ENCODE assay signal across 12 mouse cellular contexts in genomic region chr2:7083489-7084090, GRCm38 (mm10).
DNase-seq lines count a peak whose midpoint lies in the region; ATAC-seq lines count a peak whose summit lies in the region.
"Had no signal": no experiment of that assay in that cellular context is flagged by ENCODE, and none has a peak within 500 bp of the region (broad histone marks: within the 10 kb centered on the region; RNA-seq: fewer than 3 reads in every experiment).

No protein-coding gene starts in this region.

- peaks cover 48% of the 10 kb centered on the region for H3K4me1 ChIP-seq in heart, embryonic 15.5 days (replicated peaks)
- peaks cover 21% of the 10 kb centered on the region for H3K4me1 ChIP-seq in hindbrain, embryonic 13.5 days (replicated peaks)

- peak overlapping the region; percentile 71; the same call in 1 of the 2 replicates for H3K4me2 ChIP-seq in heart, embryonic 15.5 days
- H3K4me2 ChIP-seq in hindbrain, embryonic 13.5 days: no peak overlapping the region

- peak overlapping the region; percentile 98 for H3K27ac ChIP-seq in heart, embryonic 15.5 days
- H3K27ac ChIP-seq in hindbrain, embryonic 13.5 days: no peak overlapping the region

- no peaks in the 10 kb centered on the region for H3K27me3 ChIP-seq in heart, embryonic 15.5 days
- H3K27me3 ChIP-seq in hindbrain, embryonic 13.5 days: no peaks in the 10 kb centered on the region
- H3K27me3 ChIP-seq: megakaryocyte, embryonic 14.5 days had no signal

- no peak overlapping the region for H3K4me3 ChIP-seq in heart, embryonic 15.5 days
- no peak overlapping the region for H3K4me3 ChIP-seq in hindbrain, embryonic 13.5 days
- H3K4me3 ChIP-seq: megakaryocyte, embryonic 14.5 days had no signal

- no peaks in the 10 kb centered on the region for H3K9me3 ChIP-seq in heart, embryonic 15.5 days (replicated peaks)
- H3K9me3 ChIP-seq in hindbrain, embryonic 13.5 days: no peaks in the 10 kb centered on the region
- H3K9me3 ChIP-seq: megakaryocyte, embryonic 14.5 days had no signal

- no peak for ATAC-seq in heart, embryonic 15.5 days (replicated peaks; ENCODE audit: insufficient number of reproducible peaks, insufficient read depth, low FRiP score, low read depth)
- peak; percentile 34; the same call in 1 of the 2 replicates for ATAC-seq in megakaryocyte progenitor cell, adult 5-6 weeks (replicated peaks; ENCODE audit: poor library complexity)
- ATAC-seq in hindbrain, embryonic 13.5 days (ENCODE audit: low FRiP score): no peak

- H3K9ac ChIP-seq in heart, embryonic 15.5 days: no peak overlapping the region; the same call in 1 of the 2 replicates
- H3K9ac ChIP-seq in hindbrain, embryonic 13.5 days: no peak overlapping the region

- no peak for DNase-seq in heart, adult 8-10 months (ENCODE audit: low spot score)
- DNase-seq in Muller cell, postnatal 12 days (ENCODE audit: inconsistent ontology term): peak; percentile 78
- peak; percentile 20 for DNase-seq in adipocyte (ENCODE audit: low spot score)
- no peak for DNase-seq in urinary bladder, postnatal 4 days (ENCODE audit: low spot score in 2 of 2)
- DNase-seq: cerebellum, adult 8-10 months; kidney, adult 18-20 months; right cerebral cortex, postnatal 4 days; thymus, postnatal 25 days had no signal

- WGBS in heart, embryonic 15.5 days: 51% methylated on average over 4 of the region's 4 CpGs
- WGBS in hindbrain, embryonic 13.5 days: 74% methylated on average over 4 of the region's 4 CpGs

- H3K36me3 ChIP-seq in heart, embryonic 15.5 days: no peaks in the 10 kb centered on the region
- no peaks in the 10 kb centered on the region for H3K36me3 ChIP-seq in hindbrain, embryonic 13.5 days

Comparison
In these comparisons a context has a peak if more than half of its experiments do, and no peak if none do; other contexts are left out.
1. DNase-seq: peak in Muller cell, postnatal 12 days (single experiment) and adipocyte (single experiment); none in heart, adult 8-10 months (single experiment) and urinary bladder, postnatal 4 days (0 of 2).